Mouse (Mus musculus) embryo, embryonic 10 days (tissue): ENCODE measurements at regions not wholly inside any gene's neighbourhood (a gene's known extent, or its start where the extent isn't known, plus 50 kb on each side); places are given as distances from the start of the nearest gene placed in this dataset.
"Not testable (repeated sequence)": the region's sequence is repeated elsewhere in the genome, so short reads cannot be mapped to it uniquely, and the experiment has no call there.

Experiments
- DNase-seq: peaks from one replicate; pipeline ENCODE4 v3.0.0-alpha.2; 2015; ENCODE audit warnings: low spot score

- no peak for DNase-seq
Measured at GRCm38 (mm10) chr8:126877039-126877365, 68.6 kb downstream of the Tomm20 start.

- DNase-seq = peak; percentile 36
Measured at GRCm38 (mm10) chr8:126876300-126877038, 69.2 kb downstream of the Tomm20 start.

GRCm38 (mm10) chr8:126875491-126876155 lies 70.0 kb downstream of the Tomm20 start:
- no peak for DNase-seq

- DNase-seq = no peak
Measured at GRCm38 (mm10) chr8:126874846-126875245, 70.8 kb downstream of the Tomm20 start.

- no peak for DNase-seq
Measured at GRCm38 (mm10) chr8:126874126-126874730, 71.4 kb downstream of the Tomm20 start.

- no peak for DNase-seq
Measured at GRCm38 (mm10) chr8:126873306-126873705, 72.3 kb downstream of the Tomm20 start.

- no peak for DNase-seq
Measured at GRCm38 (mm10) chr8:126872574-126872973, 73.1 kb downstream of the Tomm20 start.

- no peak for DNase-seq
Measured at GRCm38 (mm10) chr8:126872133-126872532, 73.5 kb downstream of the Tomm20 start.

- DNase-seq = no peak
Measured at GRCm38 (mm10) chr8:126869464-126869850, 76.2 kb downstream of the Tomm20 start.

GRCm38 (mm10) chr8:126868831-126869463 lies 76.7 kb downstream of the Tomm20 start:
- DNase-seq = no peak

- DNase-seq = no peak
Measured at GRCm38 (mm10) chr8:126867121-126867988, 78.3 kb downstream of the Tomm20 start.

- no peak for DNase-seq
Measured at GRCm38 (mm10) chr8:126864314-126864948, 81.2 kb downstream of the Tomm20 start.

GRCm38 (mm10) chr8:126863661-126864060 lies 82.0 kb downstream of the Tomm20 start:
- DNase-seq = not testable (repeated sequence)

GRCm38 (mm10) chr8:126861754-126862153 lies 83.9 kb downstream of the Tomm20 start:
- DNase-seq = no peak

GRCm38 (mm10) chr8:126860630-126861029 lies 85.0 kb downstream of the Tomm20 start:
- no peak for DNase-seq

- DNase-seq = no peak
Measured at GRCm38 (mm10) chr8:126859706-126860424, 85.8 kb downstream of the Tomm20 start.

- DNase-seq = no peak
Measured at GRCm38 (mm10) chr8:126857307-126858203, 88.1 kb downstream of the Tomm20 start.

GRCm38 (mm10) chr8:126855914-126856313 lies 89.7 kb downstream of the Tomm20 start:
- DNase-seq = no peak

GRCm38 (mm10) chr8:126855056-126855609 lies 90.5 kb downstream of the Tomm20 start:
- no peak for DNase-seq
